ENCODE assay signal across 14 mouse cellular contexts in genomic region chr3:97203880-97204279, GRCm38 (mm10). TPM values are rescaled to one million over a fixed set of nuclear protein-coding genes. Genes with fewer than 3 reads are reported as not detected.
DNase-seq lines count a peak whose midpoint lies in the region; ATAC-seq and TF ChIP-seq lines count a peak whose summit lies in the region.
"Had no signal": no experiment of that assay in that cellular context is flagged by ENCODE, and none has a peak within 500 bp of the region (broad histone marks: within the 10 kb centered on the region; RNA-seq: fewer than 3 reads in every experiment).

No protein-coding gene starts in this region.

- no peak overlapping the region for H3K4me3 ChIP-seq in liver, embryonic 12.5 days
- no peak overlapping the region for H3K4me3 ChIP-seq in G1E (ENCODE audit: low read depth, low read length)
- H3K4me3 ChIP-seq in liver, postnatal 0 days (ENCODE audit: low read depth, low read length), result no peak overlapping the region

- H3K9ac ChIP-seq in liver, embryonic 12.5 days, result no peak overlapping the region
- no peak overlapping the region for H3K9ac ChIP-seq in liver, postnatal 0 days (replicated peaks)
- H3K9ac ChIP-seq: lung, embryonic 14.5 days had no signal

- H3K4me2 ChIP-seq in liver, embryonic 12.5 days, result no peak overlapping the region
- H3K4me2 ChIP-seq in liver, postnatal 0 days (ENCODE audit: low read depth, low read length), result peak overlapping the region; percentile 47
- H3K4me2 ChIP-seq: lung, embryonic 14.5 days had no signal

- no peak overlapping the region for H3K27ac ChIP-seq in liver, embryonic 12.5 days
- peak overlapping the region; percentile 34; the same call in 1 of the 2 replicates for H3K27ac ChIP-seq in liver, postnatal 0 days (ENCODE audit: low read depth)

- no peak for TF ChIP-seq EP300 in liver, postnatal 0 days (IDR thresholded peaks at IDR 0.05; ENCODE audit: low read depth)

- ATAC-seq in liver, embryonic 12.5 days, result no peak
- ATAC-seq in G1E (ENCODE audit: extremely low read depth, insufficient number of reproducible peaks, low FRiP score, poor library complexity, severe bottlenecking), result peak; percentile 52
- ATAC-seq in liver, postnatal 0 days, result peak; percentile 38; the same call in 1 of the 2 replicates

- WGBS in liver, embryonic 12.5 days (ENCODE audit: insufficient replicate concordance), result 24% methylated on average over 14 of the region's 14 CpGs
- 28% methylated on average over 14 of the region's 14 CpGs for WGBS in liver, postnatal 0 days (ENCODE audit: insufficient replicate concordance)

- no peaks in the 10 kb centered on the region for H3K27me3 ChIP-seq in liver, embryonic 12.5 days (replicated peaks)
- peaks cover 2% of the 10 kb centered on the region; the same call in 1 of the 2 replicates for H3K27me3 ChIP-seq in G1E (ENCODE audit: insufficient read depth, low read length)
- no peaks in the 10 kb centered on the region for H3K27me3 ChIP-seq in liver, postnatal 0 days (ENCODE audit: insufficient read depth, low read length)

- no peaks in the 10 kb centered on the region for H3K9me3 ChIP-seq in liver, embryonic 12.5 days (replicated peaks)
- no peaks in the 10 kb centered on the region for H3K9me3 ChIP-seq in G1E (replicated peaks)
- H3K9me3 ChIP-seq in liver, postnatal 0 days (ENCODE audit: low read length), result no peaks in the 10 kb centered on the region

- no peak for TF ChIP-seq CTCF in G1E (IDR thresholded peaks at IDR 0.05; ENCODE audit: low read depth, low read length)
- no peak for TF ChIP-seq CTCF in liver, postnatal 0 days (IDR thresholded peaks at IDR 0.05; ENCODE audit: low read depth)

- peaks cover 34% of the 10 kb centered on the region for H3K36me3 ChIP-seq in liver, embryonic 12.5 days
- peaks cover 38% of the 10 kb centered on the region for H3K36me3 ChIP-seq in G1E (replicated peaks)
- peaks cover 16% of the 10 kb centered on the region for H3K36me3 ChIP-seq in liver, postnatal 0 days (replicated peaks; ENCODE audit: insufficient read depth, low read length)

- DNase-seq in liver, result peak; percentile 10
- DNase-seq in G1E (ENCODE audit: low spot score), result no peak
- peak; percentile 30 for DNase-seq in liver, postnatal 0 days
- DNase-seq in thymus, postnatal 10 days (ENCODE audit: low spot score in 2 of 2), result peak; percentile 35 to 46
- no peak for DNase-seq in layer of hippocampus, postnatal 10 days (ENCODE audit: low spot score in 2 of 2)
- DNase-seq in layer of hippocampus, adult 8-10 months (ENCODE audit: low spot score in 2 of 2), result no peak
- DNase-seq in kidney, postnatal 10 days, result no peak
- DNase-seq: cerebellum, adult 11 months; heart, postnatal 36 days; kidney, adult 2 months; layer of hippocampus, adult 9-11 months; left cerebral cortex, postnatal 4 days; lung, embryonic 14.5 days had no signal

- no peaks in the 10 kb centered on the region for H3K4me1 ChIP-seq in liver, embryonic 12.5 days
- peaks cover 13% of the 10 kb centered on the region for H3K4me1 ChIP-seq in G1E (ENCODE audit: insufficient read depth, low read depth, low read length)
- no peaks in the 10 kb centered on the region; the same call in 1 of the 2 replicates for H3K4me1 ChIP-seq in liver, postnatal 0 days (ENCODE audit: insufficient read depth)

RNA-seq across cellular contexts. Expression of gene Acp6, which starts 45.3 kb away (rescaled TPM):
- 22.8 and 24.5 TPM in 2 replicates for polyA plus RNA-seq in liver, embryonic 12.5 days (2016; fragmentation: Nextera tagmentation; extraction: Ambion mirVana)
- 86.3 and 91.1 TPM in 2 replicates for total RNA-seq in G1E (2014; fragmentation: Nextera tagmentation)
- total RNA-seq in G1E (2017), result 50.7 and 59.3 TPM in 2 replicates
- polyA plus RNA-seq in G1E (2012), result 54.4 and 62.7 TPM in 2 replicates
- polyA plus RNA-seq in liver, postnatal 0 days (2015; fragmentation: Nextera tagmentation; extraction: Ambion mirVana), result 23.6 and 24.1 TPM in 2 replicates
- total RNA-seq in layer of hippocampus, postnatal 10 days (2021), result 10 to 100 TPM; 19.0 to 23.4 TPM
- total RNA-seq in layer of hippocampus, adult 8-10 months (2022), result 10 to 100 TPM; 31.7 to 40.8 (median 37.7) TPM

Comparison
In these comparisons a context has a peak if more than half of its experiments do, and no peak if none do; other contexts are left out.
1. DNase-seq: peak in liver (single experiment), liver, postnatal 0 days (single experiment) and thymus, postnatal 10 days (2 of 2); none in G1E (single experiment), layer of hippocampus, postnatal 10 days (0 of 2), layer of hippocampus, adult 8-10 months (0 of 2) and kidney, postnatal 10 days (single experiment).